Mouse (Mus musculus) midbrain, embryonic 11.5 days (tissue): Measurements from ENCODE around the gene Elmo1. TPM values are rescaled to one million over a fixed set of nuclear protein-coding genes. Genes with fewer than 3 reads are reported as not detected.

Experiments
- ATAC-seq: fragments of 200-750 bp; cut with Nextera tagmentation; 2 replicates; pipeline ENCODE4 v1.8.0; 2017; ENCODE audit warnings: moderate TSS enrichment, moderate library complexity; ENCODE audit not compliant: low FRiP score
- DNase-seq: peaks from one replicate; pipeline ENCODE4 v3.0.0; 2015; ENCODE audit warnings: low spot score; ENCODE audit errors: missing footprints
- H3K27ac ChIP-seq: fragments of 300-500 bp; sonication (generic); 2 replicates; pipeline ENCODE4 v1.5.1; 2014; ENCODE audit warnings: low read depth, low read length
- H3K27me3 ChIP-seq: fragments of 300-500 bp; sonication (generic); 2 replicates; pipeline ENCODE4 v1.6.1; 2014; ENCODE audit warnings: mild to moderate bottlenecking, low read length, moderate library complexity, mixed read lengths; ENCODE audit not compliant: control insufficient read depth, insufficient read depth
- H3K36me3 ChIP-seq: fragments of 300-500 bp; sonication (generic); 2 replicates; pipeline ENCODE4 v1.6.1; 2014; ENCODE audit warnings: mild to moderate bottlenecking, low read length, moderate library complexity, mixed read lengths; ENCODE audit not compliant: control insufficient read depth, insufficient read depth
- H3K4me1 ChIP-seq: fragments of 300-500 bp; sonication (generic); 2 replicates; pipeline ENCODE4 v1.6.1; 2014; ENCODE audit warnings: low read length; ENCODE audit not compliant: control insufficient read depth, insufficient read depth
- H3K4me2 ChIP-seq: fragments of 300-500 bp; sonication (generic); 2 replicates; pipeline ENCODE4 v1.6.1; 2014; ENCODE audit warnings: mild to moderate bottlenecking, moderate library complexity
- H3K4me3 ChIP-seq: fragments of 300-500 bp; sonication (generic); 2 replicates; pipeline ENCODE4 v1.5.1; 2014; ENCODE audit warnings: low read depth, low read length
- H3K9ac ChIP-seq: fragments of 300-500 bp; sonication (generic); 2 replicates; pipeline ENCODE4 v1.6.1; 2014; ENCODE audit warnings: low read length
- H3K9me3 ChIP-seq: fragments of 300-500 bp; sonication (generic); 2 replicates; pipeline ENCODE4 v1.6.1; 2016; ENCODE audit warnings: low read length; ENCODE audit not compliant: control insufficient read depth
- WGBS: fragments of 180-500 bp; shearing (Covaris S2); extraction: QIAGEN DNeasy Blood & Tissue Kit; methylation state at CpG from one replicate; pipeline ENCODE4 v1.1.7; 2014; 5-methylcytosine and 5-hydroxymethylcytosine counted together
- polyA plus RNA-seq: library from polyadenylated mRNA; unstranded; fragments of >200 nt; fragmentation: Nextera tagmentation; extraction: Ambion mirVana; gene quantifications from 2 replicates; pipeline ENCODE4 v1.2.1, GENCODE M21; 2014

The Elmo1 gene
- polyA plus RNA-seq, 1 experiment from 2014 or later = 19.1 TPM

GRCm38 (mm10) chr13:20489698-20490417 lies 399.5 kb downstream of the Elmo1 start:
- H3K9ac ChIP-seq = no peak overlapping the region
- H3K4me1 ChIP-seq = no peaks in the 10 kb centered on the region
- no peak overlapping the region for H3K27ac ChIP-seq
- no peaks in the 10 kb centered on the region for H3K9me3 ChIP-seq
- H3K4me3 ChIP-seq = no peak overlapping the region
- WGBS = 76% methylated on average over 8 of the region's 8 CpGs
- ATAC-seq (0 out of 2 replicates have a peak, but pooled peaks have one; percentile 59), DNase-seq (peak; percentile 89)
- no peak overlapping the region for H3K4me2 ChIP-seq
- H3K36me3 ChIP-seq = no peaks in the 10 kb centered on the region
- no peaks in the 10 kb centered on the region for H3K27me3 ChIP-seq

- Histone ChIP-seq H3K27me3 (no peaks in the 10 kb centered on the region), H3K36me3 (no peaks in the 10 kb centered on the region), H3K9me3 (no peaks in the 10 kb centered on the region), H3K9ac (no peak overlapping the region), H3K27ac (no peak overlapping the region), H3K4me3 (no peak overlapping the region), H3K4me2 (no peak overlapping the region), H3K4me1 (no peaks in the 10 kb centered on the region)
- 87% methylated on average over 5 of the region's 5 CpGs for WGBS
- ATAC-seq (no peak), DNase-seq (peak; percentile 81)
Measured at GRCm38 (mm10) chr13:20490860-20491594, 400.6 kb downstream of the Elmo1 start.

- Histone ChIP-seq H3K27ac (no peak overlapping the region), H3K9me3 (no peaks in the 10 kb centered on the region), H3K4me3 (no peak overlapping the region), H3K36me3 (no peaks in the 10 kb centered on the region), H3K27me3 (no peaks in the 10 kb centered on the region), H3K4me2 (no peak overlapping the region), H3K9ac (no peak overlapping the region), H3K4me1 (no peaks in the 10 kb centered on the region)
- DNase-seq (no peak), ATAC-seq (no peak)
- WGBS = 63% methylated on average over 3 of the region's 3 CpGs
Measured at GRCm38 (mm10) chr13:20491666-20492065, 401.3 kb downstream of the Elmo1 start.

- H3K4me1 ChIP-seq = no peaks in the 10 kb centered on the region
- H3K4me3 ChIP-seq = no peak overlapping the region
- no peak overlapping the region for H3K9ac ChIP-seq
- 89% methylated on average over 6 of the region's 6 CpGs for WGBS
- H3K4me2 ChIP-seq = no peak overlapping the region
- H3K27me3 ChIP-seq = no peaks in the 10 kb centered on the region
- H3K36me3 ChIP-seq = no peaks in the 10 kb centered on the region
- no peak for DNase-seq
- H3K27ac ChIP-seq = no peak overlapping the region
- ATAC-seq = no peak
- no peaks in the 10 kb centered on the region for H3K9me3 ChIP-seq
Measured at GRCm38 (mm10) chr13:20494047-20494739, 403.8 kb downstream of the Elmo1 start.

GRCm38 (mm10) chr13:20501923-20502322 lies 411.5 kb downstream of the Elmo1 start:
- DNase-seq (peak; percentile 76), ATAC-seq (no peak)
- Histone ChIP-seq H3K27ac (no peak overlapping the region), H3K36me3 (no peaks in the 10 kb centered on the region), H3K4me1 (no peaks in the 10 kb centered on the region), H3K4me2 (no peak overlapping the region), H3K9me3 (no peaks in the 10 kb centered on the region), H3K9ac (no peak overlapping the region), H3K4me3 (no peak overlapping the region), H3K27me3 (no peaks in the 10 kb centered on the region)

GRCm38 (mm10) chr13:20503371-20503770 lies 413.0 kb downstream of the Elmo1 start:
- WGBS = 72% methylated on average over 3 of the region's 3 CpGs

GRCm38 (mm10) chr13:20507381-20508129 lies 417.2 kb downstream of the Elmo1 start:
- WGBS = 58% methylated on average over 10 of the region's 10 CpGs
- no peak overlapping the region for H3K4me3 ChIP-seq
- ATAC-seq = peak; percentile 38; the same call in 1 of the 2 replicates

More at GRCm38 (mm10) chr13:20503371-20503770, 413.0 kb downstream of the Elmo1 start:
- Histone ChIP-seq H3K9ac (no peak overlapping the region), H3K4me1 (no peaks in the 10 kb centered on the region), H3K9me3 (no peaks in the 10 kb centered on the region), H3K4me3 (no peak overlapping the region), H3K36me3 (no peaks in the 10 kb centered on the region), H3K27ac (no peak overlapping the region), H3K27me3 (no peaks in the 10 kb centered on the region), H3K4me2 (no peak overlapping the region)
- DNase-seq (no peak), ATAC-seq (no peak)

GRCm38 (mm10) chr13:20511026-20511425 lies 420.6 kb downstream of the Elmo1 start:
- DNase-seq (no peak), ATAC-seq (no peak)
- no peak overlapping the region for H3K27ac ChIP-seq
- WGBS = 92% methylated on average over 4 of the region's 4 CpGs
- no peaks in the 10 kb centered on the region for H3K4me1 ChIP-seq
- no peak overlapping the region for H3K4me2 ChIP-seq
- no peak overlapping the region for H3K9ac ChIP-seq
- no peaks in the 10 kb centered on the region for H3K36me3 ChIP-seq
- no peaks in the 10 kb centered on the region for H3K27me3 ChIP-seq
- H3K9me3 ChIP-seq = no peaks in the 10 kb centered on the region
- no peak overlapping the region for H3K4me3 ChIP-seq

More at GRCm38 (mm10) chr13:20507381-20508129, 417.2 kb downstream of the Elmo1 start:
- no peak for DNase-seq
- H3K9me3 ChIP-seq = no peaks in the 10 kb centered on the region
- H3K4me1 ChIP-seq = no peaks in the 10 kb centered on the region
- H3K36me3 ChIP-seq = no peaks in the 10 kb centered on the region
- H3K9ac ChIP-seq = no peak overlapping the region
- H3K27me3 ChIP-seq = no peaks in the 10 kb centered on the region
- H3K27ac ChIP-seq = no peak overlapping the region
- no peak overlapping the region for H3K4me2 ChIP-seq
